Mouse (Mus musculus) heart, adult 2 months (tissue): Measurements from ENCODE around the gene Gm38392.

Experiments used
- CTCF ChIP-seq: fragments of 200-600 bp; IDR thresholded peaks from 2 replicates; pipeline ENCODE4 v1.8.1; 2022; ENCODE audit warnings: antibody characterized with exemption, mild to moderate bottlenecking, moderate library complexity
- EP300 ChIP-seq: fragments of 200-500 bp; IDR thresholded peaks from 2 replicates; pipeline ENCODE4 v1.6.1; 2011; ENCODE audit warnings: low read depth, low read length, control low read depth; ENCODE audit not compliant: insufficient read depth
- POLR2A ChIP-seq: fragments of 200-500 bp; IDR thresholded peaks from 2 replicates; pipeline ENCODE4 v1.6.1; 2011; ENCODE audit warnings: mild to moderate bottlenecking, low read depth, low read length, control low read depth; ENCODE audit not compliant: insufficient read depth

DNA sequence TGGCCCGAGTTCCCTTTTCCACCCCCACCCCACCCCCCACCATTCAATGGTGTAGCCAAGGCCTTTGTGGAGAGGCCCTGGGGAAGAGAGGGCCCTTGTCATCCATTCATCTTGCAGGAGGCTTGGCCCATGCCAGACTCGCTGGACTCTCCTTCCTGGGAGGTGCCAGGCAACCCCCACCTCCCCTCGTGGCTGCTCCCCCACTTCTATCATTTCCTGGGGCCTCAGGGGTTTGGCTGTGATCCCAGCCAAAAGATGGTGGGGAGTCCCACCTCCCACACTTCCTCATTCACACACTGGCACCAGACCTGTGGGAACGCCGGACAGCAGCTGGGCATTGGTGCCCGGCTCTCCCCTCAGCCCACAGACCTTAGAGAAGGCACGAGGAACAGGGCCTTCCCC is 54.7 kb downstream of the Gm38392 start:
- no peak for TF ChIP-seq POLR2A
- TF ChIP-seq CTCF, result no peak
- no peak for TF ChIP-seq EP300
